Mouse (Mus musculus) lung, adult 10 weeks (tissue): ENCODE measurements around the gene Olfr1508. TPM values are rescaled to one million over a fixed set of nuclear protein-coding genes. Genes with fewer than 3 reads are reported as not detected.

ENCODE experiments used
- polyA plus RNA-seq: library from polyadenylated mRNA; stranded (reverse); fragments of 350-450 nt; fragmentation: Illumina TruSeq; extraction: RNeasy Lipid Tissue Mini Kit (QIAGEN cat#74804); gene quantifications from one replicate; pipeline ENCODE4 v1.2.3, GENCODE M21; 2014; ENCODE audit warnings: low read depth, low replicate concordance; ENCODE audit not compliant: insufficient read depth

Gene Olfr1508
- polyA plus RNA-seq: not detected

GRCm38 (mm10) chr14:52467395-52467794 is at the start of gene Olfr1508:
Olfr1508 (minus strand) TSS chr14:52467495.

GRCm38 (mm10) chr14:52495516-52495915 is 28.2 kb upstream of the Olfr1508 start, which contains the start of gene Olfr1507:
Olfr1507 (minus strand) TSS chr14:52495749.

GRCm38 (mm10) chr14:52442690-52443089 is 24.6 kb downstream of the Olfr1508 start, which contains the start of gene Olfr1509:
Olfr1509 (plus strand) TSS chr14:52442990.

GRCm38 (mm10) chr14:52414273-52414672 is 53.0 kb downstream of the Olfr1508 start, which contains the start of gene Olfr1510:
Olfr1510 (minus strand) TSS chr14:52414373.

Other genes with a start within 250 kb of the Olfr1508 start
- gene Chd8, start 209.7 kb downstream of the Olfr1508 start, polyA plus RNA-seq: 20.9 TPM
- 14.8 TPM for gene Tox4, start 188.3 kb downstream of the Olfr1508 start, polyA plus RNA-seq
- gene Rab2b, start 187.9 kb downstream of the Olfr1508 start, polyA plus RNA-seq: 7.0 TPM
- 24.5 TPM for gene Mettl3, start 162.4 kb downstream of the Olfr1508 start, polyA plus RNA-seq
- 3.0 TPM for gene Sall2, start 138.7 kb downstream of the Olfr1508 start, polyA plus RNA-seq
- gene Olfr1513, start 111.1 kb downstream of the Olfr1508 start, polyA plus RNA-seq: not detected
- gene Olfr1512, start 88.3 kb downstream of the Olfr1508 start, polyA plus RNA-seq: not detected
- gene Olfr1511, start 70.1 kb downstream of the Olfr1508 start, polyA plus RNA-seq: not detected
- gene Olfr1510, start 53.1 kb downstream of the Olfr1508 start, polyA plus RNA-seq: not detected
- not detected for gene Olfr1509, start 24.5 kb downstream of the Olfr1508 start, polyA plus RNA-seq
- gene Olfr1507, start 28.3 kb upstream of the Olfr1508 start, polyA plus RNA-seq: not detected